Mouse (Mus musculus): Measurements from ENCODE around the gene Myo5c. TPM values are rescaled to one million over a fixed set of nuclear protein-coding genes. Genes with fewer than 3 reads are reported as not detected.

Gene Myo5c
- polyA plus RNA-seq, 1 experiment from 2014 or later: 0.95 TPM

DNA sequence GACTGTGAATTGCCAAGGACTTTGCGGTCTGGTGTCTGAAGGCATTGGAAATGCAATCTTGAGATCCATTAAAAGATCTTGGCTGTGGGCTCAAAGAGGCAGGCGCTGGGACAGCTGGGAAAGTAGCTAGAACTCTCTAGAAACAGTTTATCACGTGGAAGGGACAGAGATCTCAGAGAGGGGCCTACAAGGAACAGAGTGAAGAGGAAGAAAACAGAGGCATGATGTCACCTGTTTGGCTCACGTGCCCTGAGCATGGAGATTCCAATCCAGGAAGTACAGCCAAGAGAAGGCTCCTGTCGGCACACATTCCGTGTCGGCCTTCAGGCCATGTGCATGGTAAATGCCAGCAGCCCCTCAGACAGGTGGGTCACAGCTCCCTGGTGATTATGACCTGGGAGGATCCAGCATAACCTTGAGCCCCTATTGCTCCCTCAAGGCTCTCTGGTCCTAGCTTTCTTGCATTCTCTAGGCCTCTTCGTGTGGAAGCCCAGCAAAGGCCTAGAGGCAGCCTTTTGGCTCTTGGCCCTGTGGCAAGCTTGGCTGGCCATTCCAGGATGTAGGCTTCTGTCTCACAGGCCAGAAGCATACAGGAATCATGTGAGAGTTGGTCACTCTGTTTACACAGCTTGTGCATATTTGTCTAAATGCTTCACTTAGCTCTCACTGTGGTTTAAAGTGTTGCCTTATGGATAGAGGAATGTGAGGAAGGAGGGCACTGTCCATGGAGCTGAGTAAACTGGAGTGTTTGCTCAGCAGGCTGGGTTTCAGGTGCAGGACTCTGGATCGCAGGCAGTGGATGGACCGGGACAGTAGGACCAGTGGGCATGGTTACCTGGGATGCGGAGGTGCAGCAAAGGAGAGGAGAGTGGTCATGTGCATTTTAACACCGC lies 4.8 kb downstream of the Myo5c start:
- Histone ChIP-seq H3K9ac (ENCODE audit: low read length) (no peak overlapping the region), H3K4me2 (ENCODE audit: low read depth, severe bottlenecking) (no peak overlapping the region), H3K36me3 (ENCODE audit: control insufficient read depth, insufficient read depth, low read length) (no peaks in the 10 kb centered on the region), H3K27me3 (ENCODE audit: control insufficient read depth, insufficient read depth, low read length) (peaks cover 20% of the 10 kb centered on the region), H3K27ac (replicated peaks; ENCODE audit: low read depth, low read length) (no peak overlapping the region), H3K4me1 (ENCODE audit: control insufficient read depth, insufficient read depth, low read length) (peaks cover 5% of the 10 kb centered on the region; the same call in 1 of the 2 replicates), H3K4me3 (ENCODE audit: low read depth, low read length) (no peak overlapping the region), H3K9me3 (ENCODE audit: control insufficient read depth, low read length) (no peaks in the 10 kb centered on the region)
- ATAC-seq (ENCODE audit: insufficient number of reproducible peaks, low FRiP score, low TSS enrichment, low read depth) (no peak), DNase-seq (ENCODE audit: low spot score) (no peak)
- 90% methylated on average over 12 of the region's 12 CpGs for WGBS

DNA sequence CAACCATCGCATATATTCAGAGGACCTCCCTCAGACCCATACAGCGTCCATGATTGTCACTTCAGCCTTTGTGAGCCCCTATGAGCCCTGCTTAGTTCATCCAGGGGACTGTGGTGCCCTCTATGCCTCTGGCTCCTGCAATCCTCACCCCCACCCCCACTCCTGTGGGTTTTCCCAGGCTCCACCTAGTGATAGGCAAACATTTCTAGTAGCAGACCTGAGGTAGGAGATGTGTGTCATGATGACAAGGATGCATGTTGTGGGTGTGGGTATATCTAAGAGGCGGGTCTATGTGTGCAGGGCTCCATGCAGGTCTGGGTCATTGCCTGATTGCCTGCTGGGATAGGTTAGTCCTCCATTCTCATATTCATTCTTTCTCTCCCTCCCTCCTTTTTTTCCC lies 6.4 kb downstream of the Myo5c start:
- DNase-seq (ENCODE audit: low spot score): no peak
- H3K36me3 ChIP-seq (ENCODE audit: control insufficient read depth, insufficient read depth, low read length): no peaks in the 10 kb centered on the region
- no peak overlapping the region for H3K4me3 ChIP-seq (ENCODE audit: low read depth, low read length)
- 84% methylated on average over 3 of the region's 3 CpGs for WGBS
- no peaks in the 10 kb centered on the region; the same call in 1 of the 2 replicates for H3K4me1 ChIP-seq (ENCODE audit: control insufficient read depth, insufficient read depth, low read length)
- H3K27me3 ChIP-seq (ENCODE audit: control insufficient read depth, insufficient read depth, low read length): peaks cover 7% of the 10 kb centered on the region; the same call in 1 of the 2 replicates
- no peaks in the 10 kb centered on the region for H3K9me3 ChIP-seq (ENCODE audit: control insufficient read depth, low read length)
- no peak overlapping the region for H3K27ac ChIP-seq (replicated peaks; ENCODE audit: low read depth, low read length)
- H3K4me2 ChIP-seq (ENCODE audit: low read depth, severe bottlenecking): no peak overlapping the region
- no peak for ATAC-seq (ENCODE audit: insufficient number of reproducible peaks, low FRiP score, low TSS enrichment, low read depth)
- H3K9ac ChIP-seq (ENCODE audit: low read length): no peak overlapping the region

DNA sequence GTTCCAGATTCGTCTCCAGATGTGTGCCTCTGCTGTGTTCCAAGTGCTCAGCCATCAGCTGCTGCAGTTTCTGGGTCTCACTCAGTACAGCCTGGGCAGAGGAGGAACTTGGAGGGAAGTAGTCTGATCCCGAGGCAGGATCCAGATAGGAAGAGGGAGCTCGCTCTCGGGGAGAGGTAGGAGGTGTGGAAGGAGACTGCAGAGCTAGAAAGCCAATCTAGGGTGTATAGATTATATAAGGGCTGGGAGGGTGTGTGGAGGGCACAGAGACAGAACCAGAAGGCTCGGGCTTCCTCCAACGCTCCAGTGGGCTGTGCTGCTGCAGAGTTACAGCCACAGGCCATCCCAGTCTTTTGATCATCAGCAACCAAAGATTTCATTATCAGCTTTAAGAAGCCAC lies 11.2 kb downstream of the Myo5c start:
- Histone ChIP-seq H3K4me3 (ENCODE audit: low read depth, low read length) (no peak overlapping the region), H3K36me3 (ENCODE audit: control insufficient read depth, insufficient read depth, low read length) (no peaks in the 10 kb centered on the region), H3K27me3 (ENCODE audit: control insufficient read depth, insufficient read depth, low read length) (no peaks in the 10 kb centered on the region), H3K9me3 (ENCODE audit: control insufficient read depth, low read length) (no peaks in the 10 kb centered on the region), H3K9ac (ENCODE audit: low read length) (no peak overlapping the region), H3K4me2 (ENCODE audit: low read depth, severe bottlenecking) (no peak overlapping the region), H3K4me1 (ENCODE audit: control insufficient read depth, insufficient read depth, low read length) (peaks cover 7% of the 10 kb centered on the region; the same call in 1 of the 2 replicates), H3K27ac (replicated peaks; ENCODE audit: low read depth, low read length) (no peak overlapping the region)
- DNase-seq (ENCODE audit: low spot score) (no peak), ATAC-seq (ENCODE audit: insufficient number of reproducible peaks, low FRiP score, low TSS enrichment, low read depth) (no peak)
- 69% methylated on average over 6 of the region's 6 CpGs for WGBS

DNA sequence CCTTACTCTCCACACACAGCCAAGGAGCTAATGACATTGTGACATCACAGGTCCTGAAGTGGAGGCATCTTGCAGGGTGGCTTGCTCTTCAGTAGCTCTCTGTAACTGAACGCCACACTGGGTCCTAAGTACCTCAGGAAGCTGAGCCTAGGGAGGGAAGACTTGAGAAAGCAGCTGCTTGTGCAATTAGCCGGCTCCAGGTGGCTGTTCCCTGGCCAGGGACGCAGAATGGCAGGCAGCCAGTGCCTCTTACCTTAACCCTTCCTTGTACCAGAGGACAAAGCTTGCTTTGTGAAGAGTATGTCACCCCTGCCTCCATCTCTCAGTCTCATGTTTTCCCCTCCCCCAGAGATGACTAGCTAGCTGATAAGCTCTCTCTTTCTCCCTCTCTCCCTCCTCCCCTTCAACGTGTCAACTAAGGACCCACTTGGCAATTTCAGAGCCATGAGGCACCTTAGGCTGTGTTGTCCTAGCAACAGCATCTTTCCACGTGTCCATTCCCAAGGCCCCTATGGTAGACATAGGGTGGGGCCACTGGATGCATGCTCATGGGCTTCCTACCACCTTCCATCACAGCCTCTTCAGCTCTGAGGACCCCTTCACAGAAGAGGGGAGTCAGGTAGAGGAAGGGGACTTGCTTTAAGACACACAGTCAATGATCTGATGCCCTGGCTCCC lies 12.0 kb downstream of the Myo5c start:
- Histone ChIP-seq H3K9me3 (ENCODE audit: control insufficient read depth, low read length) (no peaks in the 10 kb centered on the region), H3K4me1 (ENCODE audit: control insufficient read depth, insufficient read depth, low read length) (peaks cover 7% of the 10 kb centered on the region; the same call in 1 of the 2 replicates), H3K27ac (replicated peaks; ENCODE audit: low read depth, low read length) (no peak overlapping the region), H3K27me3 (ENCODE audit: control insufficient read depth, insufficient read depth, low read length) (no peaks in the 10 kb centered on the region), H3K9ac (ENCODE audit: low read length) (no peak overlapping the region), H3K36me3 (ENCODE audit: control insufficient read depth, insufficient read depth, low read length) (no peaks in the 10 kb centered on the region), H3K4me3 (ENCODE audit: low read depth, low read length) (no peak overlapping the region), H3K4me2 (ENCODE audit: low read depth, severe bottlenecking) (no peak overlapping the region)
- DNase-seq (ENCODE audit: low spot score): peak; percentile 61
- 18% methylated on average over 5 of the region's 5 CpGs for WGBS
- peak; percentile 69; the same call in 1 of the 2 replicates for ATAC-seq (ENCODE audit: insufficient number of reproducible peaks, low FRiP score, low TSS enrichment, low read depth)

DNA sequence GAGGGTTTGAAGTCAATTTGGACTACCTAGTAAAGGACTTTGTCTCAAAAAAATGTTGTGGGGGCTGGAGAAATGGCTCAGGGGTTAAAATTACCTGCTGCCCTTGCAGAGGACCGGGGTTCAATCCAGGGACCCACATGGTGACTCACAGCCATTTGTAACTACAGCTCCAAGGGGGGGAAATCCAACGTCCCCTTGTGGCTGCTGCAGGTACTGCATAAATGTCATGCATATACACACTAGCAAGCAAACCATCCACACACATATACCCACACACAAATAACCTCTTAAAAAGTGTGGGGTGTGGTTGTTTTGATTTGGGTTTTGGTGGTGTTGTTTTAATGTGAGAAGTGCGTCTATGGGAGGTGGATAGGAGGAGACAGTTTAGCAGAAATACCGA lies 12.7 kb downstream of the Myo5c start:
- no peaks in the 10 kb centered on the region for H3K9me3 ChIP-seq (ENCODE audit: control insufficient read depth, low read length)
- H3K27ac ChIP-seq (replicated peaks; ENCODE audit: low read depth, low read length): no peak overlapping the region
- no peaks in the 10 kb centered on the region for H3K27me3 ChIP-seq (ENCODE audit: control insufficient read depth, insufficient read depth, low read length)
- no peaks in the 10 kb centered on the region for H3K36me3 ChIP-seq (ENCODE audit: control insufficient read depth, insufficient read depth, low read length)
- WGBS: 79% methylated on average over 4 of the region's 4 CpGs
- no peak overlapping the region for H3K9ac ChIP-seq (ENCODE audit: low read length)
- no peak overlapping the region for H3K4me3 ChIP-seq (ENCODE audit: low read depth, low read length)
- ATAC-seq (ENCODE audit: insufficient number of reproducible peaks, low FRiP score, low TSS enrichment, low read depth) (no peak), DNase-seq (ENCODE audit: low spot score) (no peak)
- peaks cover 7% of the 10 kb centered on the region; the same call in 1 of the 2 replicates for H3K4me1 ChIP-seq (ENCODE audit: control insufficient read depth, insufficient read depth, low read length)
- no peak overlapping the region for H3K4me2 ChIP-seq (ENCODE audit: low read depth, severe bottlenecking)

DNA sequence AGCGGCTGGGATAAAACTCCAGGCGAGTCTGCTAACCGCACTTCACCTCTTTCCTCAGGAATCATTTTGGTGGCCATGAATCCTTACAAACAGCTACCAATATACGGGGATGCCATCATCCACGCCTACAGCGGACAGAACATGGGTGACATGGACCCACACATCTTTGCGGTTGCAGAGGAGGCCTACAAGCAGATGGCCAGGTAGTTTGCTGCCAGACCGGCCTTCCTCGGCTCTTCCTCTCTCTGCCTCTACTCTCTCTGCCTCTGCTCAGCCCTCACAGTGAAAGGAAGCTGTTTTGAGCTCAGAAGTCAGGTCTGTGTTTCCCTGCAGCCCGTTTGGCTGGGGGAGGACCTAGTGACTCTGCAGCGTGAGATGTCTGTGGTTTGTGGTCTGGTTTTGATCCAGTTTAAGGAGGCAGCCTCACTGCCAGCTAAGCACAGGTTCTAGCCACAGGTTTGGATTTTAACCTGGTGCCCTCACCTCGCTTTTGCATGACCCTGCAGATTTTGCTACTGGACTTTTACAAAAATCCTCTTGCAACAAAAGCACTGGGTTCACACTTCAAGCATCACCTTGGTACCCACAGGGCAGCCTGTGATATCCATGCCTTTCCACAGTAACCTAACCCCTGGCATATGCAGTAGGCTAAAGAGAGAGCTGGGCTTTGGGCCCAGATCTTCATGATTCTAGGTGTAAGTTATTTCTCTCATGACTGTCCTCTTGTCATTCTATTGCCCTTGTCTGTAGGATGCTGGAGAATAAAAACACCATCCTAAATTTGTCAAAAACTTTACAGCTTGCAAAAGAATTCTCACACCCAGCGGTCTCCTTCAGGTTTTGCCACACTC lies 14.5 kb downstream of the Myo5c start:
- Histone ChIP-seq H3K27me3 (ENCODE audit: control insufficient read depth, insufficient read depth, low read length) (no peaks in the 10 kb centered on the region), H3K27ac (replicated peaks; ENCODE audit: low read depth, low read length) (no peak overlapping the region), H3K36me3 (ENCODE audit: control insufficient read depth, insufficient read depth, low read length) (no peaks in the 10 kb centered on the region), H3K4me1 (ENCODE audit: control insufficient read depth, insufficient read depth, low read length) (peaks cover 7% of the 10 kb centered on the region; the same call in 1 of the 2 replicates), H3K9ac (ENCODE audit: low read length) (no peak overlapping the region), H3K9me3 (ENCODE audit: control insufficient read depth, low read length) (no peaks in the 10 kb centered on the region), H3K4me3 (ENCODE audit: low read depth, low read length) (no peak overlapping the region), H3K4me2 (ENCODE audit: low read depth, severe bottlenecking) (no peak overlapping the region)
- 85% methylated on average over 13 of the region's 13 CpGs for WGBS
- ATAC-seq (ENCODE audit: insufficient number of reproducible peaks, low FRiP score, low TSS enrichment, low read depth): no peak
- no peak for DNase-seq (ENCODE audit: low spot score)

DNA sequence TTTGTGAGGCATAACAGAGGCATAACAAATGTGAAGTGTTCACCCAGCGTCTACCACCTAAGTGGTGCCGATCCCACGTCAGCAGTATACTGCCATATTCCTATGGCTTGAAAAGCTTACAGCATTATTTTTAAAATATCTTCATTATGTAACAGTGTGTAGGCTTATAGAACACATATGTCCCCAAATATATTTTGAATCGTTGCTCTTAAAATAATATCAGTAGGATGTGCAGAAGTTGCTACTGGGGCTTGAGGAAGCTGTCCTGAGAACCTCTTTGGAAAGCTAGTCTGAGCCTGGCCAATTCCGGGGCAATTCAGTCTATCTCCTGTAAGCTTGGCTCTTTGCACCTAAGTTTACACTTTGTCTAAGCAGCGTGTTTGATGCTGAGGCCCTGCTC lies 16.1 kb downstream of the Myo5c start:
- H3K4me1 ChIP-seq (ENCODE audit: control insufficient read depth, insufficient read depth, low read length): peaks cover 7% of the 10 kb centered on the region; the same call in 1 of the 2 replicates
- H3K27ac ChIP-seq (replicated peaks; ENCODE audit: low read depth, low read length): no peak overlapping the region
- no peaks in the 10 kb centered on the region for H3K9me3 ChIP-seq (ENCODE audit: control insufficient read depth, low read length)
- H3K4me2 ChIP-seq (ENCODE audit: low read depth, severe bottlenecking): no peak overlapping the region
- ATAC-seq (ENCODE audit: insufficient number of reproducible peaks, low FRiP score, low TSS enrichment, low read depth) (no peak), DNase-seq (ENCODE audit: low spot score) (no peak)
- H3K27me3 ChIP-seq (ENCODE audit: control insufficient read depth, insufficient read depth, low read length): no peaks in the 10 kb centered on the region
- no peak overlapping the region for H3K4me3 ChIP-seq (ENCODE audit: low read depth, low read length)
- 84% methylated on average over 6 of the region's 6 CpGs for WGBS
- H3K36me3 ChIP-seq (ENCODE audit: control insufficient read depth, insufficient read depth, low read length): no peaks in the 10 kb centered on the region
- no peak overlapping the region for H3K9ac ChIP-seq (ENCODE audit: low read length)

DNA sequence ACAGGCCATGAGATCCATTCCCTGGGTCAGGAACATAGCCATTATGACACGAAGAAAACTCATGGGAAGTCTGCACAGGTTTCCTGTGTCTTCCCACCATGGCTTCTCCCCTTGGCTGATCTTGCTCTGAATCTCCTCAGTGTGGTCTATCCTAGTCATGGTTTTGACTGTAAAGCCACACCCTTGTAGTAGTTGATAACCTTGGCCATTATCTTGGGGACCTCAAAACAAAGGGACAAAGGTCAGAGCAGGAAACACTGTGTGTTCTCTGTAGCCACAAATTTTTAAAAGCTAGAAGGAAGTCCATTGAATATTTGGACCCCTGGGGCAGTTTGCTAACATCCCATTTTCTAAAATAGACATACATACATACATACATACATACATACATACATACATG lies 16.5 kb downstream of the Myo5c start:
- WGBS: 85% methylated on average over 1 of the region's 1 CpGs
- Histone ChIP-seq H3K27ac (replicated peaks; ENCODE audit: low read depth, low read length) (no peak overlapping the region), H3K4me3 (ENCODE audit: low read depth, low read length) (no peak overlapping the region), H3K27me3 (ENCODE audit: control insufficient read depth, insufficient read depth, low read length) (no peaks in the 10 kb centered on the region), H3K36me3 (ENCODE audit: control insufficient read depth, insufficient read depth, low read length) (no peaks in the 10 kb centered on the region), H3K9ac (ENCODE audit: low read length) (no peak overlapping the region; the same call in 1 of the 2 replicates), H3K4me2 (ENCODE audit: low read depth, severe bottlenecking) (no peak overlapping the region), H3K4me1 (ENCODE audit: control insufficient read depth, insufficient read depth, low read length) (peaks cover 7% of the 10 kb centered on the region; the same call in 1 of the 2 replicates), H3K9me3 (ENCODE audit: control insufficient read depth, low read length) (no peaks in the 10 kb centered on the region)
- DNase-seq (ENCODE audit: low spot score) (no peak), ATAC-seq (ENCODE audit: insufficient number of reproducible peaks, low FRiP score, low TSS enrichment, low read depth) (no peak)
